Mouse (Mus musculus): ENCODE data around the gene Prr36.

GRCm38 (mm10) chr8:4212809-4213209 lies 4.5 kb downstream of the Prr36 start:
- TF ChIP-seq CTCF (IDR thresholded peaks at IDR 0.05; ENCODE audit: low read depth, low read length) = no peak
- TF ChIP-seq POLR2A (IDR thresholded peaks at IDR 0.05; ENCODE audit: borderline replicate concordance, low read depth, low read length) = no peak

All from bone marrow macrophage, adult 2 months (primary cell).